Mouse (Mus musculus): ENCODE measurements around the gene Cacng6. TPM values are rescaled to one million over a fixed set of nuclear protein-coding genes. Genes with fewer than 3 reads are reported as not detected.
"Not testable (repeated sequence)": the region's sequence is repeated elsewhere in the genome, so short reads cannot be mapped to it uniquely, and the experiment has no call there.

Cacng6 gene
- total RNA-seq (2021) = not detected in 2 replicates
- long read RNA-seq, partial matches to known transcripts = 0 of 1 reads
- long read RNA-seq, other reads (novel, unspliced or antisense) = 1 of 1 reads

GRCm38 (mm10) chr7:3423895-3424294 lies at the start of gene Cacng6:
Gene Cacng6, plus strand, starts transcription at chr7:3424195.
- DNase-seq = no peak

- peak; percentile 80 for DNase-seq
Observed at GRCm38 (mm10) chr7:3376831-3377230, 47.2 kb upstream of the Cacng6 start.

GRCm38 (mm10) chr7:3382123-3382522 lies 41.9 kb upstream of the Cacng6 start:
- DNase-seq = no peak

- DNase-seq = no peak
Observed at GRCm38 (mm10) chr7:3384807-3385319, 39.1 kb upstream of the Cacng6 start.

GRCm38 (mm10) chr7:3386036-3386730 lies 37.8 kb upstream of the Cacng6 start:
- DNase-seq = no peak

DNA sequence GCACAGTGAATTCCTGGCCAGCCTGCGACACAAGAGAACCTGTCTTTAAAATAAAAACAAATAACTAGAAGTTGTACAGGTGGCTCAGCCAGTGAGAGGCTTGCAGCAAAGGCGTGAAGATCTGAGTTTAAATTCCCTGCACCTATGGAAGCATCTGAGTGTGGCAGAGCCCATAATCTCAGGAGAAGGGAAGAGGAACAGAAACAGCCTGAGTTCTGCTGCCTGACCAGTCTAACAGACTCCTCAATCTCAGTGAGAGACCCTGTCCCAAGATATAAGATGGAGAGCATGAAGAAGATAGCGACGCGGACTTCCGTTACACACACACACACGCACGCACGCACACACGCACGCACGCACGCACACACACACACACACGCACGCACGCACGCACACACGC lies 36.2 kb upstream of the Cacng6 start:
- DNase-seq = no peak

DNA sequence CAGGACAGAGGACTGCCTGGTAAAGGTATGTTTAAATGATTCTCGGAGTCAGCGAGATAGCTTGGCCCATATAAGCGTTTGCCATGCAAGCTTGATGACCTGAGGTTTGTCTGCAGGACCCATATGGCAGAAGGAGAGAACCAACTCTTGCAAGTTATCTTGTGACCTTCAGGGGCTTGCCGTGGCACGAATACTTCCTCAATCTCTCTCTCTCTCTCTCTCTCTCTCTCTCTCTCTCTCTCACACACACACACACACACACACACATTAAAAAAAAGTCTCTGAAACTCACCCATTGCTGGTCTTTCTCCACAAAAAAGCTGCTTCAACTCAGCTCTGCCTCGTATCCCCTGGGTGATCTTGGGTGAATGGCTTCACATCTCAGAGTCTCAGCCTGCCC lies 35.1 kb upstream of the Cacng6 start:
- DNase-seq = no peak

DNA sequence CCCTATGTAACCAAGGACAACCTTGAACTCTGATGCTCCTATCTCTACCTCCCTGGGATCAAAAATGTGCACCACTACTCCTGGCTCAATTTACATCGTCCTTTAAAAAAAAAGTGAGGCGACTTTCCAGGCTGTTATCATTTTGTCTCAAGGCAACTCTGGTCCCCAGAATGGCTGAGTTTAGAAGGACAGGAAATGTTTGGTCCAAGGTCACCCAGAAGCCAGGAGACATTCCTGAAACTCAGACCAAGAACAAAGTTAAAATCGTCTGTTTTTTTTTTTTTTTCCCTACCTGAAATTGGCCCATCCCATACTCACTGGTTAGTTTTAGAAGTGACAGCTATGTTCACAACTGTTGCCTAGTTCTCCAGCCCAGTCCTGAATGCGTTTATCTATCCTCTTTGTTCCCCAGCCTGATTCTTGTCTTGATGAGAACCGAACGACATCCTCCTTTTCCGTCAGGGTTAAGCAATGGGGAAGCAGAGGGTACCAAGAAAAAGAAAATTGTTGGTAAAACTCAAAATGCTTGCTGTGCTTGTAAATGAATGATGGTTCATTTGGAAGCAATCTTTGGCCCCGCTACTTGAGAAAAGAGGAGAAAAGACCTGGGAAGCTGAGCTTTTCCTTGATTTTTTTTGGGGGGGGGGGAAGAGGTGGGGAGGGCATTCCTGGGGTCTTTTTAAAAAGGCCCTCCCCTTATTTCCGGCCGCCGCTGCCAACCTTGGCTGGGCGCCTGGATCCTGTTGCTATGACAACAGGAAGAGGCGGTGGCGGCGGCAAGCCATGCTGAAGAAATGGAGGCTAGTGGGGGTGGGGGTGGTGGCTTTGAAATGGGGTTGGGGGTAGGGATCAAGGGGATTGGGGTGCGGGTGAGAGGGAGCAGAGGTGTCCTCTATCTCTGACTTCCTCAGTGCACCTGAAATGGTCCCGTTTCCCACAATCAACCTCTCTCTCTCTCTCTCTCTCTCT lies 34.3 kb upstream of the Cacng6 start:
- DNase-seq = peak; percentile 80

DNA sequence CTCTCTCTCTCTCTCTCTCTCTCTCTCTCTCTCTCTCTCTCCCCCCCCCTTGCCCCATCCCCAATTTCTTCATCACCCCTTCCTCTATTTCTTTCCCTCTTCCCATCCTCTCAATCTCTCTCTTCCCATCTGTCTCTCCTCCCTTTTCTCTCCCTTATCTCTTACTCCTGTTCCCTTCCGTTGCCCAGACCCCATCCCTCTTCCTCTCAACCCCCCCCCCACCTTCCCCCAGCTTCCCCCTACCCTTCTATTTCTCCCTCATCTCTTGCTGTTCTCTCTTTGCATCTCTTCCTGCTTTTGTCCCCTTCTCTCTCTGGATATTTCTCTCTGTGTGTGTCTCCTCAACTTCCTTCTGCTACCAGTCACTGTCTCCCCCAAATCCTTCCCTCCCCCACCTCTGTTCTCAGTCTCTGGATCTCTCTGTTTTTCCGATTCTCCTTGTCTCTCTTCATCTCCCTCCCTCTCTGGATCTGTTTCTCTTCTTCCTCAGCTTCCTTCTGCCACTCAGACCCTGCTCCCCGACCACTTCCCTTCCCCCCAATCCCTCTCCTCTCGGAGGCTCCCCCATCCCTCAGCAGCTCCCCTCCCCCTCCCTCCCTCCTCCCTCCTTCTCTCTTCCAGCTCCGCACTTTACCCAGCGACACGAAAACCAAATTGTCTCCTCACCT lies 33.4 kb upstream of the Cacng6 start, which contains the start of gene Cacng8:
TSS of gene Cacng8 (plus strand) at position 271 of the 668 bp plus-strand sequence.
- DNase-seq = no peak

DNA sequence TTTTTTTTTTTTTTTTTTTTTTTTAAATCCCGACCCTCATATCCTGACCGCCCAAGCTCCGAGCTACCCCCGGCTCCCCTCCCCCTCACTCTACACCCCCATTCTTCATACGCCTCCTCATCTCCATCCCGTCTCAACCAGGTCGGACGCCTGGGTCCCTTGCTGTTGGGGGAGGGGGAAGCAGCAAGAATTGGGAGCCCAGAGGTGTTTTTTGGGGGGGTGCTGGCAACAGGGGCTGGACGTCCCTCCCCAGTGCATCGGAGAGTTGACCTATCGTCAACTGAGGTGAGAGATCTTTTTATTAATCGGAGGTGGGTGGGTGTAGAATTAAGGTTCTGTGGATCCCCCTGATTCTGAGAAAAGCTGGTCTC lies 32.9 kb upstream of the Cacng6 start:
- DNase-seq = no peak

- peak; percentile 34 for DNase-seq
Observed at GRCm38 (mm10) chr7:3391809-3392208, 32.2 kb upstream of the Cacng6 start.

GRCm38 (mm10) chr7:3397355-3397754 lies 26.6 kb upstream of the Cacng6 start:
- no peak for DNase-seq

- no peak for DNase-seq
Observed at GRCm38 (mm10) chr7:3397797-3398196, 26.2 kb upstream of the Cacng6 start.

GRCm38 (mm10) chr7:3398363-3398762 lies 25.6 kb upstream of the Cacng6 start:
- not testable (repeated sequence) for DNase-seq

DNA sequence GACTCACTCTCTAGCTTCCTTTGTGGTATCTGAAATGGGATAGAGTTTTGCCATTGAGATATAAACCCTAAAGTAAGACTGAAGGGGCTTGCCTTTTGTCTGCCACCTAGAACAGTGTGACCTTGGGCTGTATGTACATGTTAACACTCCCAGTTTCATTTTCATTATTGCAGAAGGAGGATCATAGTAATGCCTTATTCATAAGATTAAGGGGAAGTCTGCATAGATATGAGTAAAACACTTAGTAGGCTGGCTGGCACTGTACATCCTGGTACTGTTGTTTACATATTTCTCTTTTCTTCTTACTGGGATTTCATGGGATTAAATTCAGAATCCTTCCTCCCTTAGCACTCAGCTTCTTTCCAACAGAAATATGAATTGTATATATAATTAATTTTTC lies 24.1 kb upstream of the Cacng6 start:
- no peak for DNase-seq

GRCm38 (mm10) chr7:3409729-3410520 lies 14.1 kb upstream of the Cacng6 start:
- no peak for DNase-seq

- peak; percentile 47 for DNase-seq
Observed at GRCm38 (mm10) chr7:3411160-3411941, 12.6 kb upstream of the Cacng6 start.

GRCm38 (mm10) chr7:3412036-3412435 lies 12.0 kb upstream of the Cacng6 start:
- DNase-seq = peak; percentile 59

- peak; percentile 69 for DNase-seq
Observed at GRCm38 (mm10) chr7:3414888-3415287, 9.1 kb upstream of the Cacng6 start.

DNA sequence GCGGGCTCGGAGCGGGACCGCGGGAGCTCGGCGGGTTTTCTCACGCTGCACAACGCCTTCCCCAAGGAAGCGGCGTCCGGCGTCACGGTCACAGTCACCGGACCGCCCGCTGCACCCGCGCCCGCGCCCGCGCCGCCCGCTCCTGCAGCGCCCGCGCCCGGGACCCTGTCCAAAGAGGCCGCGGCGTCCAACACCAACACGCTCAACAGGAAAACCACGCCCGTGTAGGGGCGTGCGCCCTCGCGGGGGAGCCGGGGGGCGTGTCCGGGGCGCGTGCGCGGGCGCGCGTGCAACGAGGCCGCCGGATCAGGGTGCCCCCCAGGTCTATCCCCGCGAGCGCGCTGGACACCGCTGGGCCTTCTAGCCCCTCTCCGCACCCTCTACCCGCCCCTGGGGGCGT lies 8.6 kb upstream of the Cacng6 start:
- peak; percentile 75 for DNase-seq

DNA sequence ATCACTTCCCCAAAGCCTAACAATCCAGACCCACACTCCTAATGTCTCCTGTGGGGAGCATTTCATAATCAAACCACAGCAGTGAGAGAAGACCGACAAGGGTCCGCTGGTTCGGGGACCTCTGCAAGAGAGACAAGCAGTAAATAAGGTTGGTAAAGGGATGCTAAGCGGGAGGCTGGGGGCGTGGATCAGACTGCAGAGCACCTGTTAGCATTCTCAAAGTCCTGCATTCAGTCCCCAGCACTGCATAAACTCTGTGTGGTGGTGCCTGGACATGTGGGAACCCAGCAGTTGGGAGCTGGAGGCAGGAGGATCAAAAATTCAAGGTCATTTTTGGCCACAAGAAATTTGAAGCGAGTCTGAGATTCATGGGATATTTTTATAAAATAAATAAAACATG lies 4.1 kb upstream of the Cacng6 start:
- DNase-seq = no peak
